Mouse (Mus musculus) kidney, postnatal 4 days (tissue): ENCODE measurements around the gene Mmp20.
A peak's percentile ranks its signal among the peaks of the same experiment; 100 is the strongest.

Experiments used
- DNase-seq, 2 experiments: peaks; one replicate each; pipeline ENCODE4 v3.0.0; 2021; ENCODE audit warnings: mixed read lengths in 2 of 2

Mmp20 gene

GRCm38 (mm10) chr9:7691790-7692189 lies 63.8 kb downstream of the Mmp20 start, which contains the start of gene Mmp7:
Mmp7 (plus strand) TSS chr9:7692090.
- DNase-seq = no peak

DNA sequence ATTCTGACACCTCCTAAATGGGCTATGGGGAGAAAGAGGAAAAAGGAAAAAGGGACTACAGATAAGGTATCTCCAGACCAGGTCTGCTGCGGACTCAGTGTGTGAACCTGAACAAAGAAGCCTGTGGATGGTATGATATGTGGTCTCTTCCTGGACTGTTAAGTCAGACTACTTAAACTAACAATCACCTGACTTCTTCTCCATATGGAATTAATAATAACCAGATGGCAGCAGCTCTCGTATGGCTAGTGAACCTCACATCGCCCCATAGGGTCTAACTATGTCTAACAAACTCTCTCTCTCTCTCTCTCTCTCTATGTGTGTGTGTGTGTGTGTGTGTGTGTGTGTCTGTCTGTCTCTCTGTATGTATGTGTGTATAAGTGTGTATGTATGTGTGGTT lies 65.9 kb downstream of the Mmp20 start:
- DNase-seq = no peak

- no peak for DNase-seq
Observed at GRCm38 (mm10) chr9:7695646-7696045, 67.6 kb downstream of the Mmp20 start.

- no peak for DNase-seq
Observed at GRCm38 (mm10) chr9:7708698-7709097, 80.7 kb downstream of the Mmp20 start.

GRCm38 (mm10) chr9:7711196-7711595 lies 83.2 kb downstream of the Mmp20 start:
- no peak for DNase-seq

- DNase-seq = peak; percentile 31 to 36
Observed at GRCm38 (mm10) chr9:7714062-7714907, 86.3 kb downstream of the Mmp20 start.

DNA sequence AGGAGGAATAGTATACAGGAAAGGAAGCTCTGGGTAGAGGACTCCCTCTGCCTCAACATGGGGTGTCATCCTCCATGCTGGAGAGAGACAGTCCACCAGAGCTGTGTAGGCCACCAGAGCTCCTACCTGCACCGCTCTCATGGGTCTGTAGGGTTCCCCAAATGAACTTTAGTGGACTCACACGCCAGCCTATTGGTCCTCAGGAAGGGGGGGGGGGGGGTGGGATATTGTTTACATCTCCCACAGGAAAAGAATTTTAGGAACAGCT lies 86.8 kb downstream of the Mmp20 start:
- no peak for DNase-seq

DNA sequence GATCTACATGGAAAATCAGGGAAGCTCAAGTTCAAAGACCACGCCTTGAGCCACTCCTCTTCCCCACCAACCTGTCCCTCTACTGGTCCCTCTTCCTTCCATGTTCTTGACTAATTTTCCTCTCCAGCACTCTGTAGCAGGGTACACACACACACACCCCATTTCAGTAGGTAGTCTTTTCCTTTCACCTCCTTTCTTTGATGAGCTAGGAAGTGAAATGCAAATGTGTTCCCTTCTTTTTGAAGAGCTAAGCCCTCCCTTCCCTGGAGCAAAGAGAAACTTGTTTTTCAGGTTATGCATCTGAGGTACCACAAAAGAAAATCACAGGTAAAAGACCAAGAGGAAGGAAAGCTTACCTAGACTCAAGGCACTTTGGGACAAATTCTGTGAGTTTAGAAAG lies 93.5 kb downstream of the Mmp20 start:
- DNase-seq = no peak
